Mouse (Mus musculus): ENCODE measurements around the gene Dennd1a.

Dennd1a gene

DNA sequence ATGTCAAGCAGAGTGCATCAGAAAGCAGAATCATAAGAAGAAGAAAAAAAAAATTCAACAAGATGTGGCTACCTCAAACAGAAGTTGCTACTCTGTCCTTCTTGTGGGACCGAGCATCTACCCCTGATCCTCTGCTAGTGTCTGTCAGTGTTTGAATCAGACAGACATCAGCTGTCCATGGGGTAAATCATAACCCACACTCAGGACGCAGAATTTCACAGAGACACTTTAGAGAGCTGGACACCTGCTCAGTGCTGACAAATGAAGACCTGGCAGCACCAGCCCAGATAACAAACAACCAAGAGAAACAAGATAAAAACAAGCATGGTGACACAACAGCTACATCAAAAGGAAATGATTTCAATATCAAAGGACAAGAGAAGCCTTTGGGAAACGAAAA lies 222.9 kb downstream of the Dennd1a start:
- H3K4me1 ChIP-seq (replicated peaks; ENCODE audit: low read depth, low read length), result no peaks in the 10 kb centered on the region
- H3K4me3 ChIP-seq (replicated peaks; ENCODE audit: low read length), result no peak overlapping the region
- no peaks in the 10 kb centered on the region for H3K36me3 ChIP-seq (ENCODE audit: insufficient read depth, low read length)
- H3K9me3 ChIP-seq (ENCODE audit: low read length), result no peaks in the 10 kb centered on the region
- no peaks in the 10 kb centered on the region for H3K27me3 ChIP-seq (ENCODE audit: insufficient read depth, low read length)
- TF ChIP-seq NANOG (IDR thresholded peaks at IDR 0.05; ENCODE audit: borderline replicate concordance, low read length) (no peak), CTCF (conservative IDR thresholded peaks at IDR 0.05; ENCODE audit: low read length) (no peak)

GRCm38 (mm10) chr2:38062156-38062555 lies 225.0 kb downstream of the Dennd1a start:
- no peaks in the 10 kb centered on the region for H3K27me3 ChIP-seq (ENCODE audit: insufficient read depth, low read length)
- TF ChIP-seq NANOG (IDR thresholded peaks at IDR 0.05; ENCODE audit: borderline replicate concordance, low read length) (no peak), POU5F1 (IDR thresholded peaks at IDR 0.05; ENCODE audit: borderline replicate concordance, low read length) (no peak), CTCF (conservative IDR thresholded peaks at IDR 0.05; ENCODE audit: low read length) (no peak)
- no peaks in the 10 kb centered on the region for H3K4me1 ChIP-seq (replicated peaks; ENCODE audit: low read depth, low read length)
- H3K4me3 ChIP-seq (replicated peaks; ENCODE audit: low read length), result no peak overlapping the region
- H3K36me3 ChIP-seq (ENCODE audit: insufficient read depth, low read length), result no peaks in the 10 kb centered on the region
- H3K9me3 ChIP-seq (ENCODE audit: low read length), result no peaks in the 10 kb centered on the region

- no peak for TF ChIP-seq POU5F1 (IDR thresholded peaks at IDR 0.05; ENCODE audit: borderline replicate concordance, low read length)
- TF ChIP-seq CTCF (conservative IDR thresholded peaks at IDR 0.05; ENCODE audit: low read length), result no peak
- no peak for TF ChIP-seq NANOG (IDR thresholded peaks at IDR 0.05; ENCODE audit: borderline replicate concordance, low read length)
- H3K36me3 ChIP-seq (ENCODE audit: insufficient read depth, low read length), result no peaks in the 10 kb centered on the region
Observed at GRCm38 (mm10) chr2:38061474-38061873, 225.7 kb downstream of the Dennd1a start.

GRCm38 (mm10) chr2:38052440-38052839 lies 234.8 kb downstream of the Dennd1a start:
- Histone ChIP-seq H3K4me3 (replicated peaks; ENCODE audit: low read length) (no peak overlapping the region), H3K9me3 (ENCODE audit: low read length) (no peaks in the 10 kb centered on the region), H3K27me3 (ENCODE audit: insufficient read depth, low read length) (no peaks in the 10 kb centered on the region), H3K4me1 (replicated peaks; ENCODE audit: low read depth, low read length) (peaks cover 10% of the 10 kb centered on the region), H3K36me3 (ENCODE audit: insufficient read depth, low read length) (no peaks in the 10 kb centered on the region)
- TF ChIP-seq NANOG (IDR thresholded peaks at IDR 0.05; ENCODE audit: borderline replicate concordance, low read length), result no peak
- TF ChIP-seq CTCF (conservative IDR thresholded peaks at IDR 0.05; ENCODE audit: low read length), result no peak
- no peak for TF ChIP-seq POU5F1 (IDR thresholded peaks at IDR 0.05; ENCODE audit: borderline replicate concordance, low read length)

More at GRCm38 (mm10) chr2:38061474-38061873, 225.7 kb downstream of the Dennd1a start:
- Histone ChIP-seq H3K27me3 (ENCODE audit: insufficient read depth, low read length) (no peaks in the 10 kb centered on the region), H3K4me1 (replicated peaks; ENCODE audit: low read depth, low read length) (no peaks in the 10 kb centered on the region), H3K4me3 (replicated peaks; ENCODE audit: low read length) (no peak overlapping the region), H3K9me3 (ENCODE audit: low read length) (no peaks in the 10 kb centered on the region)

- Histone ChIP-seq H3K27me3 (ENCODE audit: insufficient read depth, low read length) (no peaks in the 10 kb centered on the region), H3K9me3 (ENCODE audit: low read length) (no peaks in the 10 kb centered on the region), H3K4me1 (replicated peaks; ENCODE audit: low read depth, low read length) (peaks cover 10% of the 10 kb centered on the region), H3K36me3 (ENCODE audit: insufficient read depth, low read length) (no peaks in the 10 kb centered on the region), H3K4me3 (replicated peaks; ENCODE audit: low read length) (no peak overlapping the region)
- TF ChIP-seq CTCF (conservative IDR thresholded peaks at IDR 0.05; ENCODE audit: low read length), result no peak
- TF ChIP-seq NANOG (IDR thresholded peaks at IDR 0.05; ENCODE audit: borderline replicate concordance, low read length), result no peak
- TF ChIP-seq POU5F1 (IDR thresholded peaks at IDR 0.05; ENCODE audit: borderline replicate concordance, low read length), result no peak
Observed at GRCm38 (mm10) chr2:38051485-38052085, 235.6 kb downstream of the Dennd1a start.

DNA sequence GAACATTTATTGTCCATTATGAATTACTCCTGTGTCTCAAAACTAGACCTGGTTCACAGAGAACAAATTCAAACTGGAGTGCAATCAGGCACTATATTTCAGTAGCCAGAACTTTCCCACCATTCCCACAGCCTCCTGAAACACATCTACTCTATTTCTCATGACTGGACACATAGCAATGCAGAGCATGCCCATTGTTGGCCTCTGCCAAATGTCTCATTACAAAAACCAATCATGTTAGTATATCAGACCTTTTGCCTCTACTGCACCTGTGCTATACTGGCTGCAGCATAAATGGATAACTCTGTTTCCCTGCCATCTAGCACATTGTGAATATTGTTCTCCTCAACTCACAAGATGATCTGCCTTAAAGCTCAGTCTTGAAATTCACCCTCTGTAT lies 238.2 kb downstream of the Dennd1a start:
- TF ChIP-seq CTCF (conservative IDR thresholded peaks at IDR 0.05; ENCODE audit: low read length), result no peak
- Histone ChIP-seq H3K4me1 (replicated peaks; ENCODE audit: low read depth, low read length) (peaks cover 10% of the 10 kb centered on the region), H3K36me3 (ENCODE audit: insufficient read depth, low read length) (no peaks in the 10 kb centered on the region), H3K9me3 (ENCODE audit: low read length) (no peaks in the 10 kb centered on the region), H3K27me3 (ENCODE audit: insufficient read depth, low read length) (no peaks in the 10 kb centered on the region), H3K4me3 (replicated peaks; ENCODE audit: low read length) (no peak overlapping the region)

- no peaks in the 10 kb centered on the region for H3K9me3 ChIP-seq (ENCODE audit: low read length)
- no peaks in the 10 kb centered on the region for H3K4me1 ChIP-seq (replicated peaks; ENCODE audit: low read depth, low read length)
- H3K36me3 ChIP-seq (ENCODE audit: insufficient read depth, low read length), result no peaks in the 10 kb centered on the region
- H3K4me3 ChIP-seq (replicated peaks; ENCODE audit: low read length), result no peak overlapping the region
- H3K27me3 ChIP-seq (ENCODE audit: insufficient read depth, low read length), result no peaks in the 10 kb centered on the region
- no peak for TF ChIP-seq NANOG (IDR thresholded peaks at IDR 0.05; ENCODE audit: borderline replicate concordance, low read length)
- no peak for TF ChIP-seq CTCF (conservative IDR thresholded peaks at IDR 0.05; ENCODE audit: low read length)
- no peak for TF ChIP-seq POU5F1 (IDR thresholded peaks at IDR 0.05; ENCODE audit: borderline replicate concordance, low read length)
Observed at GRCm38 (mm10) chr2:38045286-38045685, 241.9 kb downstream of the Dennd1a start.

GRCm38 (mm10) chr2:38040845-38041244 lies 246.3 kb downstream of the Dennd1a start:
- H3K36me3 ChIP-seq (ENCODE audit: insufficient read depth, low read length), result no peaks in the 10 kb centered on the region
- TF ChIP-seq CTCF (conservative IDR thresholded peaks at IDR 0.05; ENCODE audit: low read length), result no peak
- no peak for TF ChIP-seq NANOG (IDR thresholded peaks at IDR 0.05; ENCODE audit: borderline replicate concordance, low read length)
- no peak for TF ChIP-seq POU5F1 (IDR thresholded peaks at IDR 0.05; ENCODE audit: borderline replicate concordance, low read length)
- no peaks in the 10 kb centered on the region for H3K9me3 ChIP-seq (ENCODE audit: low read length)
- H3K27me3 ChIP-seq (ENCODE audit: insufficient read depth, low read length), result no peaks in the 10 kb centered on the region
- H3K4me3 ChIP-seq (replicated peaks; ENCODE audit: low read length), result no peak overlapping the region
- no peaks in the 10 kb centered on the region for H3K4me1 ChIP-seq (replicated peaks; ENCODE audit: low read depth, low read length)

- TF ChIP-seq POU5F1 (IDR thresholded peaks at IDR 0.05; ENCODE audit: borderline replicate concordance, low read length), result no peak
- no peak for TF ChIP-seq CTCF (conservative IDR thresholded peaks at IDR 0.05; ENCODE audit: low read length)
- TF ChIP-seq NANOG (IDR thresholded peaks at IDR 0.05; ENCODE audit: borderline replicate concordance, low read length), result no peak
- H3K4me3 ChIP-seq (replicated peaks; ENCODE audit: low read length), result no peak overlapping the region
- H3K27me3 ChIP-seq (ENCODE audit: insufficient read depth, low read length), result no peaks in the 10 kb centered on the region
- no peaks in the 10 kb centered on the region for H3K9me3 ChIP-seq (ENCODE audit: low read length)
- H3K4me1 ChIP-seq (replicated peaks; ENCODE audit: low read depth, low read length), result no peaks in the 10 kb centered on the region
- no peaks in the 10 kb centered on the region for H3K36me3 ChIP-seq (ENCODE audit: insufficient read depth, low read length)
Observed at GRCm38 (mm10) chr2:38039621-38040020, 247.6 kb downstream of the Dennd1a start.
